ENCODE assay signal across 13 mouse cellular contexts in the genomic region with DNA sequence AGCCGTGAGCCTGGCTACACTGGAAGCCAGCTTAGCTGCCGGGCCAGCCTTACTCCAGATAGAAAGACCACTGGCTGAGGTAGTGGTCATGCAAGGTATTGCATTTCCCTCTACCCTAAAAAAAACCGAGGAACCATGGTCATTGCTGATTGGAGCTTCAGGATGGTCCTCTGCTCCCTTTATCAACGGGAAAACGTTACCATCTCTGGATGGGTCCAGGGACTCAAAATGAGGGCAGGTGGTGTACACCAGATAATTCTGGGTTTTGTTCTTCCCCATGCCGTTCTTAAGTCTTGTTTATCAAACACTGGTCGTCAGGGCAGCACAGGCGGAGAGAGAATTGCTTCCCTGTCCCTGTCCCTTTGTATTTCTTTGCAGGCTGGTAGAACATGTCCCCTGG. TPM values are rescaled to one million over a fixed set of nuclear protein-coding genes. Genes with fewer than 3 reads are reported as not detected.
DNase-seq lines count a peak whose midpoint lies in the region; ATAC-seq and TF ChIP-seq lines count a peak whose summit lies in the region.
"Had no signal": no experiment of that assay in that cellular context is flagged by ENCODE, and none has a peak within 500 bp of the region (broad histone marks: within the 10 kb centered on the region; RNA-seq: fewer than 3 reads in every experiment).

No protein-coding gene starts in this region.

- DNase-seq in heart, postnatal 25 days (ENCODE audit: low spot score), result no peak
- DNase-seq in lung, embryonic 14.5 days, result no peak
- DNase-seq in lung, postnatal 4 days, result no peak
- no peak for DNase-seq in kidney, postnatal 36 days
- DNase-seq in gastrocnemius, adult 8-10 months (ENCODE audit: low spot score in 2 of 2), result no peak
- DNase-seq: B cell, adult 2 months; cerebellum, adult 8-10 months; embryo, embryonic 11 days; lung, adult 2 months; right cerebral cortex, postnatal 25 days had no signal

- H3K27ac ChIP-seq in heart, embryonic 11.5 days (ENCODE audit: low read depth, low read length), result peak overlapping the region; percentile 92
- H3K27ac ChIP-seq in lung, embryonic 14.5 days (ENCODE audit: low read depth), result peak overlapping the region; percentile 13; the same call in 1 of the 2 replicates

- no peak overlapping the region for H3K4me3 ChIP-seq in heart, embryonic 11.5 days (ENCODE audit: low read depth, low read length)
- no peak overlapping the region for H3K4me3 ChIP-seq in lung, embryonic 14.5 days (ENCODE audit: low read depth, low read length)

- 48% methylated on average over 8 of the region's 8 CpGs for WGBS in heart, embryonic 11.5 days (ENCODE audit: insufficient replicate concordance)
- 69% methylated on average over 8 of the region's 8 CpGs for WGBS in lung, embryonic 14.5 days

- no peaks in the 10 kb centered on the region for H3K9me3 ChIP-seq in heart, embryonic 11.5 days (replicated peaks; ENCODE audit: control insufficient read depth, low read length)
- no peaks in the 10 kb centered on the region for H3K9me3 ChIP-seq in lung, embryonic 14.5 days (ENCODE audit: low read depth, low read length)

- no peak for ATAC-seq in heart, embryonic 11.5 days (replicated peaks; ENCODE audit: insufficient number of reproducible peaks, low FRiP score, low TSS enrichment)
- ATAC-seq in lung, embryonic 14.5 days (ENCODE audit: insufficient read depth), result no peak
- peak; percentile 36 for ATAC-seq in common myeloid progenitor, adult 5-6 weeks (replicated peaks; ENCODE audit: low read depth, poor library complexity, severe bottlenecking)
- ATAC-seq in megakaryocyte progenitor cell, adult 5-6 weeks (replicated peaks; ENCODE audit: poor library complexity), result peak; percentile 44

- no peaks in the 10 kb centered on the region for H3K27me3 ChIP-seq in heart, embryonic 11.5 days (ENCODE audit: control insufficient read depth, insufficient read depth, low read length)
- no peaks in the 10 kb centered on the region for H3K27me3 ChIP-seq in lung, embryonic 14.5 days (ENCODE audit: insufficient read depth, low read length)

- peaks cover 4% of the 10 kb centered on the region; the same call in 1 of the 2 replicates for H3K36me3 ChIP-seq in heart, embryonic 11.5 days (ENCODE audit: control insufficient read depth, insufficient read depth, low read length)
- H3K36me3 ChIP-seq in lung, embryonic 14.5 days (ENCODE audit: insufficient read depth), result peaks cover 27% of the 10 kb centered on the region; the same call in 1 of the 2 replicates

- H3K4me2 ChIP-seq in heart, embryonic 11.5 days, result peak overlapping the region; percentile 24
- no peak overlapping the region for H3K4me2 ChIP-seq in lung, embryonic 14.5 days

- no peak overlapping the region for H3K9ac ChIP-seq in heart, embryonic 11.5 days (ENCODE audit: low read depth, low read length)
- no peak overlapping the region for H3K9ac ChIP-seq in lung, embryonic 14.5 days

- TF ChIP-seq CTCF in lung, embryonic 14.5 days (IDR thresholded peaks at IDR 0.05; ENCODE audit: low read depth), result peak; percentile 15; the same call in 1 of the 2 replicates

- intact Hi-C loops in heart, postnatal 25 days (cut with DNase I), result no loop called here

- peaks cover 60% of the 10 kb centered on the region for H3K4me1 ChIP-seq in heart, embryonic 11.5 days (ENCODE audit: control insufficient read depth, insufficient read depth, low read length)
- H3K4me1 ChIP-seq in lung, embryonic 14.5 days (ENCODE audit: insufficient read depth), result peaks cover 24% of the 10 kb centered on the region

RNA-seq across cellular contexts. Expression of a gene that starts 57.0 kb away (rescaled TPM):
- polyA plus RNA-seq in heart, embryonic 11.5 days (2014; fragmentation: Nextera tagmentation; extraction: Ambion mirVana), result 16.1 and 19.3 TPM in 2 replicates
- 10 to 100 TPM; 12.7 to 18.8 TPM for total RNA-seq in heart, postnatal 25 days (2021)
- polyA plus RNA-seq in lung, embryonic 14.5 days (2014; fragmentation: Nextera tagmentation; extraction: Ambion mirVana), result 19.6 and 19.7 TPM in 2 replicates
- 31.7 and 35.9 TPM in 2 replicates for total RNA-seq in common myeloid progenitor, adult 5-6 weeks (2017)
- total RNA-seq in megakaryocyte progenitor cell, adult 5-6 weeks (2015), result 46.1 and 50.3 TPM in 2 replicates
- 22.4 and 25.0 TPM in 2 replicates for total RNA-seq in megakaryocyte progenitor cell, adult 5-6 weeks (2017)
- total RNA-seq in gastrocnemius, adult 8-10 months (2022), result 1 to 10 TPM; 7.5 to 9.4 (median 8.0) TPM

Comparison
In these comparisons a context has a peak if more than half of its experiments do, and no peak if none do; other contexts are left out.
1. ATAC-seq: peak in common myeloid progenitor, adult 5-6 weeks (single experiment) and megakaryocyte progenitor cell, adult 5-6 weeks (single experiment); none in heart, embryonic 11.5 days (single experiment) and lung, embryonic 14.5 days (single experiment).